Mouse (Mus musculus): Measurements from ENCODE around the gene Gstp3.
"Not testable (repeated sequence)": the region's sequence is repeated elsewhere in the genome, so short reads cannot be mapped to it uniquely, and the experiment has no call there.

Gene Gstp3

DNA sequence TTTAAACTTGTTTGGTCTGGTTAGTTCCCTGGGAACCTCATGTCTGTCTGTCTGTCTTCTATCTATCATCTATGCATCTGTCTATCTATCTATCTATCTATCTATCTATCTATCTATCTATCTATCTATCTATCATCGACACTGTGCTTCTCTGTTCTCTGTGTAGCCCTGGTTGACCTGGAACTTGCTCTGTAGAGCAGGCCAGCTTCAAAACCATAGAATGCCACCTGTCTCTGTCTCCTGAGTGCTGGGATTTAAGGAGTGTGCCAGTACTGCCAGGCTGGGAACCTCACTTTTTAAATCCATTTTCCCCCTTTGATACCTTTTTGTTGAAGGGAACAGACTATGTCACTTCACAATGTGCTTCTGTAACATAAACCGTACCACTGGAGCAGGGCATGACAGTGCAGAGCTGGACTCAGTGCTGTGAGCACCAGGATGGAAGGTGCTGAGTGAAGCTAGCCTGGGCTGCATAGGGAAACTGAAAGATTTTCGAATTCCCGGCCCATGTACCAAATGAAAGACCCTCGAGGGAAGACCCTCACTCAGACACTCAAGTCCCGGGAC lies 1.6 kb upstream of the Gstp3 start:
- no peak for DNase-seq (ENCODE audit: low spot score in 2 of 2)

DNA sequence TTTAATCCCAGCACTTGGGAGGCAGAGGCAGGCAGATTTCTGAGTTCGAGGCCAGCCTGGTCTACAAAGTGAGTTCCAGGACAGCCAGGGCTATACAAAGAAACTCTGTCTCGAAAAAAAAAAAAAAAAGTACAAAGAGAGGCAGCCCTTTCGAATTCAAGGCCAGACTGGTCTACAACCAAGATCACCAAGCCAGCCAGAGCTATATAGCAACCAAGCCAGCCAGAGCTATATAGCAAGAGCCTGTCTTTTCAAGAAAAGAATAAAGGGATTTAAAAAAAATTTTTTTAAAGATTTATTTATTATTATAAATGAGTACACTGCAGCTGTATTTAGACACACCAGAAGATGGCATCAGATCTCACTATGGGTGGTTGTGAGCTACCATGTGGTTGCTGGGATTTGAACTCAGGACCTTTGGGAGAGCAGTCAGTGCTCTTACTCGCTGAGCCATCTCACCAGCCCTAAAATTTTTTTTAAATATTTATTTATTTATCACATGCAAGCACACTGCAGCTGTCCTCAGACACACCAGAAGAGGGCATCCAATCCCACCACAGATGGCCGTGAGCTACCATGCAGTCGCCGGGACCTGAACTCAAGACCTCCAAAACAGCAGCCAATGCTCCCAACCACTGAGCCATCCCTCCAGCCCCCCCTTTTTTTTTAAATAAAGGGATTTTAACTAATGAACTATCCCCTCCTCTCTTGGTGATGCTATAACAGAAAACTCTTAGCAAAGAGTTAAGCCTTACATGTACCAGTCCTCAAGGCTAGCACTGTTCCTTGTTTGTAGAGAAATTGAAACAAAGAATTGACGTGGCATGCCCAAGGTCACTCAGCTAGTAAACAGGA lies 902 bp upstream of the Gstp3 start:
- DNase-seq (ENCODE audit: low spot score in 2 of 2) = not testable (repeated sequence)

DNA sequence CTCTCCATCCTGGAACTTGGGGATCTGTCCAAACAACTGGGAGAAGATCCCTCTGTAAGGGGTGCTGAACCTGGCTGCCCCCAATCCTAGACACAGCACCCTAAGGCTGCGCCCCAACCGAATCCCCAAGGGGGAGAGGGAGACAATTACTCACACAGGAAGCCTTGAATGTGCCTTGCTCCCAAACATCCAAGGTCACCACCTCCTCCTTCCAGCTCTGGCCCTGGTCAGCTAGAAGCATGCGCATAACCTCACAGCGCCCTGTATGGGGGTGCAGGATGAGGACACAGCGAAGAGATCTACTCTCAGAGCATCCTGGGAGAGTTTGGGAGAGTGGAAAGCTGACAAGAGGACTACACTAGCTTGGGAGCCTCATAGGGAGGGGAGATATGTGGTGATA lies 788 bp downstream of the Gstp3 start:
- no peak for DNase-seq (ENCODE audit: low spot score in 2 of 2)

DNA sequence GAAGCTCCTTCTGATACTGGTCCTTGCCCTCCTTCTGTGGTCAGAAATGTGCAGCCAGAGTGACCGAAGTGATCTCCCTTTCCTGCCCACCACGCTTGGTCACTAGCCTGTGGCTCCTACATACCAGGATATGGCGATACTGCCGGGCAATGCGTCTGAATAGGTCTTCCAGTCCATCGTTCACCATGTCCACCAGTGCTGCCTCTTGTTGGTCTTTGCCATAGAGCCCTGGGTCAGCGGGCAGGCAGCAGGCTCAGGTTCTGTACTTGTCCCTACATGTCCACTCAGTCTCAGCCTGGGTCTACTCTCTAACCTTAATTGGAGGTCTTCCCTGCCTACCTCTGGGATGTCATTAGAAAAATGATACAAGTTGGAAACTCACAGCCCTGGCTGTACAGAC lies 1.4 kb downstream of the Gstp3 start:
- DNase-seq (ENCODE audit: low spot score in 2 of 2) = no peak

DNA sequence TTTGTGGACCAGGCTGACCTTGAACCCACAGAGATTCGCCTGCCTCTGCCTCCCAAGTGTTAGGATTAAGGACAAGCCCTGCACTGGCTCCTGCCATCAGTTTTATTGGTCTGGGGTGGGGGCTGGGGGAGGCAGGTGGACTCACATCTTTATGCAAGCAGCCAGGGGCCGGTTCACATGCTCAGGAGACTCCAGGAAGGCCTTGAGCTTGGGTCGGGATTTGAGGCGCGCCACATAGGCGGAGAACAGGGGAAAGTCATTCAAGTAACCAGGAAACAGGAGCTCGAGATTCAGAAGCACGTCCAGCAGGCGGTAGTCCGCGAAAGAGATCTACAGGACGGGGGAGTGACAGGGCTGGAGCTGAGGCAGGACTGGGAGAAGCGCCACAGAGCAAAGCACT lies 2.0 kb downstream of the Gstp3 start:
- no peak for DNase-seq (ENCODE audit: low spot score in 2 of 2)

DNA sequence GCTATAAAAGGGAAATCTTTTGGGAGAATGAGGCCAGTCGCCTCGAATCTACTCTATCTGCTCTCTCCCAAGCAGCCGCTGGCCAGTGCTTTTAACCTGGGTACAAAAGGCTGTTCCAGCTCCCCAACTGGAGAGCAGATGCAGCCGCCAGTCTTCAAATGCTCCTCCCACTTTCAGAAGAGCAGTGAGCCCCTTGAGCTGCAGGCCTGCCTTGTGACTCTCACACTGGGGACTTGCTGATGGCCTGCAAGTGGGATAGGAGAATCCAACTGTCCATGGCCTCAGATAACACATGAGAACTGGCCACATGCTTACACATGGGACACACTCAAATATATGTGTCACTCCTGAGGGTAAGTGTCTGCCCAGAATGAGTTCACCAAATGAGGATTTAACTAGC lies 2.6 kb downstream of the Gstp3 start:
- no peak for DNase-seq (ENCODE audit: low spot score in 2 of 2)

DNA sequence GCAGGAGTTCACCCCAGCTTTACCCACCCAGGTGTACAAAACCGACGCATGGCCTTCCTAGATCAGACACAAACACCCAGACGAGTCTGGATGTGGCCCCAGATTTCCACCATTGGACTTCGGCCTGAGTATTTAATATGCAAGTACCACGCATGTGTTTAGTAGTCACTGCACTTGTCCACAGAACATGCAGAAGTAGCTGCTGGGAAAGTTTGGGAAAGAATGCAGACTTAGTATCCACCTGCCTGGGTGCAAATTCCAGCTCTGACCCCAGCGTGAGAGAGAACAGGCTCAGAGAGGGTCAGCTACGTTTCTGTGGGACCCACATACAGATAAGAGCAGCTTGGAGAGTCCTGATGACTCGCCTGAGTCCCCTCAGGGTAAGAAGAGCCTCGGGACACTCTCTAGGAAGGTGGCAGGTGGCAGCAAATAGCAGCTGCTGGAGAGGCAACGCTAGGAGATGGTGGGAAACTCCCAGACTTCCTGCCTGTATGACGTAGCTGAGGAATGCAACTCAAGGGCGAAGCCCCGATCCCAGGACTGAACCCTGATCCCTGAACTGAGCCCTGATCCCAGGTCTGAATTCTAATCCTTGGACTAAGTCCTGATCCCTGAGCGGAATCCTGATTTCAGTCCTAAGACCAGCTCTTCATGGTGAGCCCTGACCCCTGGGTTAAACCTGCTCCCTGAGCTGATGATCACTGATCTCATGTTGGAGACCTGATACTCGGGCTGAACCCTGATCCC lies 3.2 kb downstream of the Gstp3 start:
- no peak for DNase-seq (ENCODE audit: low spot score in 2 of 2)

DNA sequence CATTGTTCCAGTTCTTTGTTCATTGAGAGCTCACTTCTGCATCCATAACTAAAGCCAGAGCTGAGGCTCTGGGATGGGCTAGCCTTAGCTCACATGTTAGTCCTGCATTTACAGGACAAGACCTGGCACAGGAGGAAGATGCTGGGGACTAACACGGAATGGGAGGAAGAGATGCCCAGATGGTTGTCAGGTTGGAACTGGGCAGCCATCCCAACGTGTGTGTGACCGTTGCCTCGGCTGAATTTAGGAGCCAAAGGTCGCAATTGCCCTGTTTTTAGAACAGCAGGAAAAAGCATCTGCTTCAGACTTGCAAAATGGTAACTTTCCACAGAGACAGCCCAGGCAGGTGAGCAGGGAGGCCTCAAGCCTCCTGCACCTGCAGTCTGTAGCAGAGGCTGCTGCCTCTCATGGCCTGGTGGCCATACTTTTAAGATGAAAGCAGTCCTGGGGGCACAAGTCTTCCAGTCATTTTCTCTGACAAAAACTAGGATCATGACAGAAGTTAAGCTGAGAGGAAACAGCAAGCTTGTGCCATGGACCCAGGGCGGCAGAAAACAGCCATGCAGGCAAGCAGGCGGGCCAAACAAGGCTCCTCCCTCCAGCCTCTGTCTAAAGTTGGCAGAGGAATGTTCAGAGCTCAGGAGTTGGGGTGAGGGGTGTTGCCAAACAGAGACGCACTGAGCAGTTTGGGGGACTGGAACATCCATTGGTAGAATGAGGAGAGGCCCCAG lies 4.0 kb downstream of the Gstp3 start:
- no peak for DNase-seq (ENCODE audit: low spot score in 2 of 2)

DNA sequence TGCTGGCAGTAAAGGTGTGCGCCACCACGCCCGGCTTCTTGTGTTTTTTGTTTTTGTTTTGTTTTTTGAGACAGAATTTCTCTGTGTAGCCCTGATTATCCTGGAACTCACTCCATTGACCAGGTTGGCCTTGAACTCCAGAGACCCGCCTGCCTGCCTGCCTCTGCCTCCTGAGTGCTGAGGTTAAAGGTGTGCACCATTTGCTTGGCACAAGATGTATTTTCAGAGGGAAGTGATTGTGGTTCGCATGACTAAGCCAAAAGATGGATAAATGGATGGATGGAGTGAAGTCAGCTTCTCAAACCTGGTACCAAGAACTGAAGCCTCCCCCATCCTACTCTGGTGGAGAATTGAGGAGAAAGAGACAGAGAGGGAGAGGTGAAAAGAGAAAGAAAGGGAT lies 4.8 kb downstream of the Gstp3 start:
- DNase-seq (ENCODE audit: low spot score in 2 of 2) = no peak

DNA sequence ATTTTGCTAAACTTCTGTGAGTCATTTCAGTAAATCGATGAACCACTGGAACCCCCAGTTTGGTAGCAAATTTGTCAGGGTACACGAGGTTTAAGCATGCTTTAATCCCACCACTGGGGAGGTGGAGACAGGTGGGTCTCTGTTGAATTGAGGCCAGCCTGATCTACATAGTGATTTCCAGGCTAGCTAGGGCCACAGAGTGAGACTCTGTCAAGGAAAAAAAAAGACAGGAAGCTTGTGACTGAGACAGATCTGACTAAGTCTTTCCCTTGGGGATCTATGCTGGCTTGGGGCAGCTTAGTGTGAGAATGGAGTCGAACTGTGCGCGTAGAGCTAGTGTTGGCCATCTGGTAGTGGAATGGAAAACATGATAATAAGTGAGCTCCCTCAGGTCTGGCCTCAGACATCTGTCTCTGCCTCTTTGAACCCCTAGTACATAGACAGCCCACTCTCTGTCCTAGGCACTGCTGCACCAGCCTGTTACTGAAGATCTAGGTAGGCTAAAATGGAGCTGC lies 6.8 kb downstream of the Gstp3 start:
- no peak for DNase-seq (ENCODE audit: low spot score in 2 of 2)

DNA sequence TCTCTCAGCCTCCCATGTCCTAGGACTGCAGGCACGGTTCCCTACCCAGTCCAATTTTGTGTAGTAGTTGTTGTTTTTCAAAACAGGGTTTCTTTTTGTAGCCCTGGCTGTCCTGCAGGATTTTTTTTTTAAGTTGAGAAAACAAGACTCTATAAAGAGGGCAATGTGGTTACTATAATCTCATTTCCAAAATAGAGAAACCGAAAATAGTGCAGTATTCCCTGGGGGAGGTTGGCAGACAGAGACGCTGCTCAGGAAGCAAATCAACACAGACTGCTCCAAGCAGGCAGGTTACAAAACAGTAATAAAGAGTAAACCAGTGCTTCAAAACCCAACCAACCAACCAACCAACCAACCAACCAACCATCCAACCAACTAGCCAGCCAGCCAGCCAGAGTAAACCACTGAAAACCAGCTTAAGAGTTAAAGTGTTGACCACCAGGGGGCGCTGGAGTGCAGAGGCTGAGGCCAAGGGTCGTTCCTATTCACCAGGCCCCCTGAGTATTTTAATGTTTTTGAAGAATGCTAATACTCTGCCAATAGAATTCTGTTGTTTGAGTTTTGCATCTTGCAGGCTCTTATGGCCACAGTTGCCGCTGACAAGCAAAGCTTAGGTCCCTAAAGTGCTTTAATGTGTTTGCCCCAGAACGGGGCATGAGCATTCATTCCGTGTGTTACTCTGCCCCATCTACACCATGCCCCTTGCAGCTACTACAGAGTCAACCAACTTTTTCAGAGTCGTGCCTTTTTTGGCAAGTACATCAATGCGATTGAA lies 7.4 kb downstream of the Gstp3 start:
- DNase-seq (ENCODE audit: low spot score in 2 of 2) = peak in 1 of 2 experiments; percentile 59

DNA sequence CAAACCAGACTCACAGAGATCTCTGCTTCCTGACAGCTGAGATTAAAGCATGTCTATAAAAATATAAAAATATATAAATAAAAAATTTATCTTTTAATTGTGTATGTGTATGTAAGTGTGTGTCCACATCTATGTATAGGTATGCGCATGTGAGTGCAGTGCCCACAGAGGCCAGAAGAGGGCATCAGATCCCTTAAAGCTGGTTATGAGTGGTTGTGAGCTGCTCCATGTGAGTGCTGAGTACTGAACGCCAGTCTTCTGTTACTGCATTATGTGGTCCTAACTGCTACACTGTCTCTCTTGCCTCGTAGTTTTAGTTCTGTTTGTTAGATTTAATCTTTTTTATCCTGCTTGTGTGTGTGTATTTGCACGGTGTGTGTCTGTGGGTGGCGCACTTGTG lies 8.4 kb downstream of the Gstp3 start:
- DNase-seq (ENCODE audit: low spot score in 2 of 2) = no peak

DNA sequence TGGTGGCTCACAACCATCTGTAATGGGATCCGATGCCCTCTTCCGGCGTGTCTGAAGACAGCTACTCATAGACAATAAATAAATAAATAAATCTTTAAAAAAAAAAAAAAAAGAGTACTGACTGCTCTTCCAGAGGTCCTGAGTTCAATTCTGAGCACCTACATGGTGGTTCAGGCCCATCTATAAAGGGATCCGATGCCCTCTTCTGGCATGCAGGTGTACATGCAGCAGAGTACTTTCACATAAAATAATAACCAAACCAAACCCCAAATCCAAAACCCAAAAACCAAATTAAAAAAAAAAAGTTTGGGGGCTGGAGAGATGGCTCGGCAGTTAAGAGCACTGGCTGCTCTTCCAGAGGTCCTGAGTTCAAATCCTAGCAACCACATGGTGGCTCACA lies 10.3 kb downstream of the Gstp3 start:
- not testable (repeated sequence) for DNase-seq (ENCODE audit: low spot score in 2 of 2)

DNA sequence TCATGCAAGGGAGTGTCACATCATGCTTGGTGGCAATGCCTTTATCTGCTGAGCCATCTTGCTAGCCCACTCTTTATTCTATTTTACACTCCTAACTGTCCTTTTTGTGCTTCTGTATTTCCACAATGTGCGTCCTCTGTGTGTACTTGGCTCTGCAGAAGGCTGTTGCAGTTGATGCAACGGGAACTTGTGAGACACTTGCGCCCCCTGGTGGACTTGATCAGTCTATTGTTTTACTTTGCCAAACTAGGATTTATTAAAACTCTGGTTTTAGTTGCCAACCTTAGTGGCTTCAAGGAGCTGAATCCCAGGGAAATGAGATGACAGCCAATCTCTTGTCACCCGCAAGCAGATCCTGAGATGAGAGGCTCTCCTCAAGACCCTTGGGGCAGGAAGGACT lies 11.5 kb downstream of the Gstp3 start:
- peak; percentile 43 to 80 for DNase-seq (ENCODE audit: low spot score in 2 of 2)

DNA sequence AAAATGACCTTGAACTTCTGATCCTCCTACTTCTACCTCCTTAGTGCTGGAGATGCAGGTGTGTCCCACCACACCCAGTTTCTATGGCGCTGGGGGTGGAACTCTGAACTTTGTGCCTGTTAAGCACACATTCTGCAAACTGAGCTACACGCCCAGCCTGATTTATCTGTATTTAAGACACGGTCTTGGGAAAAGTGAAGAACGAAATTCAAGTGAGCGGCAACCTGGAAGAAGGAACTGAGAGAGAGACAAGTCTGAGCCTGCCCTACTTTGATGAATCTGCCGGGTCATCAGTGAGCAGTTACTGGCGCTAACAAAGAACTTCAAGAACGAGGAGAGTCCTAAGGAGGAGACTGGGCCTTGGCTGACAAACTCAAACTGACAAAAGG lies 12.5 kb downstream of the Gstp3 start:
- no peak for DNase-seq (ENCODE audit: low spot score in 2 of 2)

DNA sequence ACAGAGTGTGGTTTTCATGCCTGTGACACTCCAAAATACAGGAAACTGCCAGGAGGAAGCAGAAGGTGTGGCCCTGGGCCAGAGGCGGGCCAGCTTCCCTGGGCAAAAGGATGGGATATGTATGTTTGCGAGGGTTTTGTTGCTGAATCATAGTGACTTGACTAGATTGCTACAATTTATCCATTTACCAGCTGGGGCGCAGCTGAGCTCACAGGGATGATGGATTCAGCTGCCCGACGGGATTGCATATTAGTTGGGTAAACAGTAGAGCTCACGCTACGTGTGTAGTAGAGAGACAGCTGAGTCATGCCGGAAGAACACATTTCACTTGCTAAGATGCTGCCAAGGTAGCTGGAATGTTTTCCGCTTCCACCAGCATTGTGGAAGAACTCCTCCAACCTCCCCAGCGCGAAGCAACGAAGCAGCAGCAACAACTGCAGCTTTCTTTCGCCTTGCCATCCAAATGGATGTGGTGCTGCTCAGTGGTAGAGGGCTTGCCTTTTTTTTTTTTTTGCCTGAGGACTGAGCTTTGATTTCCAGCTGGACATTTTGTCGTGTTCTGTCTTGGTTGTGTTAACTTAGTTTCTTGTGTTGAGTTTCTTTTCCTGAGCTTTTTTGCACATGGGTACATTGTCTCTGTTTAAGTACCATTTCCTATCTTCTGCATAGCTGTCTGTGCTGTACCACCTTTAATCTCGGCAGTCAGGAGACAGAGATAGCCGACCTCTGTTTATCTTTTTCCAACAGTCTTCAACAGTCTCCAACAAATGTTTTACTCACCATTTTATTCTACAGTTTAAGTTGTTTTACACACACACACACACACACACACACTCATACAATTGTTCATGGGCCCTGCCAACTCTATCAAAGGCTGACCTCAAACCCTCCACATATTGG lies 13.2 kb downstream of the Gstp3 start, which contains the start of gene Gstp2:
TSS of gene Gstp2 (minus strand) at position 58 of the 900 bp plus-strand sequence.
- DNase-seq (ENCODE audit: low spot score in 2 of 2) = peak; percentile 89 to 91

DNA sequence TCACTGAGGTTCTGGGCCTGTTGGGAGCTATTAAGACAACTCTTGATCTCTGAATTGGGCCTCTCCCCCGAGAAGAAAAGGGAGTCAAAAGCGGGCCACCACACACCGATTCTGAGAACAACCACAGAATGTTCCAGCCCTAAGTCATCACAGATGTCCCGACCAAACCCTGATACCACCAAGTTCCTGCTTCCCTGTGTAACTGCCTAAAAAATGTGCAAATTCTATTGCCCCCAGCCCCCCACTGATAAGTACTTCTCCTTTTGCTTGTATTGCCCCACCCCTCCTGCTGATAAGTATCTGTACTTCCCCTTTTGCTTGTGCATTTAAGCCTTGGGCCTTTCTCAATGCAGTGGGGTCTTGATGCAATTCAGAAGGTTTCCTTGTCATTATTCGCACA lies 15.3 kb downstream of the Gstp3 start:
- not testable (repeated sequence) for DNase-seq (ENCODE audit: low spot score in 2 of 2)

DNA sequence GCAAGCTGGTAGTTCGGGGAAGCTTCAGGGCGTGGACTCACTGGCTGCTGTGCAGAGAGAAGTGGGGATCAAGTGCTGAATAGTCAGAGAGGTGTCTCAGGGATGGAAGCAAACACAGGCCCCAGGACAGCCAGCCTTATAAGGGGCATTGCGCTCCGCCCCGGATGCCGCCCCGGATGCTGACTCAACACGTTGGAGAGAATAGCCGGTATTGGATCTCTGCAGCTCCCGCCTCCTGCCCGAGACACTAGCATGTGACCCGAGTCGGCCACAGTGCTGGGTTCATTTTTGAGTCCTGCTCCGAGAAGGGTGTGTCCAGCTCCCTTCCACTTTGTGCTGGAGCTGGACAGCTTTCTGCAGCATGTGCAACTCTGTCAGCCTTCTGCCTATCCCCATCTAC lies 17.2 kb downstream of the Gstp3 start:
- DNase-seq (ENCODE audit: low spot score in 2 of 2) = peak; percentile 58 to 64

DNA sequence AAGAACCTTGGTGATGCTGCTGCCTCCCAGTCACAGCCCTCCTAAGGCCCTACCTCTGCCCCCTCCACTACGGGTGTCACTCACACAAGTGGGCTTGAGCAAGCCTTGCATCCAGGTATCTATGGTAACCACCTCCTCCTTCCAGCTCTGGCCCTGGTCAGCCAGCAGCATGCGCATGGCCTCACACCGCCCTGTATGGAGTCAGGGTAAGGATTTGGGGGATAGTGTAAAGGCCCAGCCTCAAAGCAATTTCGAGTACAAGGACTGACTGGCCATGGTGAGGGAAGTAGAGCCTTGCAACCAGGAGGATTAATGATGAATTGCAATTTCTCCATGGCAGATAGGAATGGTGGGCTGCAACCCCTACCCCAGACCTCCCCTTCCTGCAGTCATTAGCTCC lies 17.9 kb downstream of the Gstp3 start:
- not testable (repeated sequence) for DNase-seq (ENCODE audit: low spot score in 2 of 2)

DNA sequence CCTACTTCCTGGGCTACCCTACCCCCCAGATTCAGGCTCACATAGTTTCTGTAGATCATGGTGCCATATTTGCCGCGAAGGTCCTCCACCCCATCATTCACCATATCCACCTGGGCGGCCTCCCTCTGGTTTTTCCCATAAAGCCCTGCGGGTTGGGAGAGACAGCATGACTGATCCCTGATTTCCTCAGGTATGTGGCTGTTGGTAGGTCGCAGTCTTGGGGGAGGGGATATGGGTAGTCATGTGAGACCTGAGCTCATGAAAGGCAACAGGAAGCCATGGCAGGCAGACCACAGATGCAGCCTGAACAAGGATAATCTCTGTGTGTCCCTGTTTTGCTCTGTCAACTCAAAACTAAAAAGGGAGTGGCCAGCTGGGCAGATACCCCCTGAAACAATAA lies 18.4 kb downstream of the Gstp3 start:
- not testable (repeated sequence) for DNase-seq (ENCODE audit: low spot score in 2 of 2)
